Mouse (Mus musculus) myocyte (in vitro differentiated cells): ENCODE results near the gene Ooep. TPM values are rescaled to one million over a fixed set of nuclear protein-coding genes. Genes with fewer than 3 reads are reported as not detected.

Experiments used
- H3K27me3 ChIP-seq: one replicate; pipeline ENCODE4 v1.6.1; 2011; ENCODE audit not compliant: control insufficient read depth, insufficient read depth, insufficient read length
- H3K36me3 ChIP-seq: one replicate; pipeline ENCODE4 v1.6.1; 2011; ENCODE audit not compliant: control insufficient read depth, insufficient read depth
- H3K4me2 ChIP-seq: one replicate; pipeline ENCODE4 v1.6.1; 2011; ENCODE audit warnings: low read depth, control low read depth
- H3K4me3 ChIP-seq: one replicate; pipeline ENCODE4 v1.5.1; 2011; ENCODE audit warnings: mild to moderate bottlenecking, control low read depth, moderate library complexity
- H3K79me2 ChIP-seq: one replicate; pipeline ENCODE4 v1.6.1; 2011; ENCODE audit not compliant: control insufficient read depth, insufficient read depth
- H3ac ChIP-seq: one replicate; pipeline ENCODE4 v1.6.1; 2011; ENCODE audit not compliant: control insufficient read depth, insufficient read length
- CEBPB ChIP-seq: IDR thresholded peaks from 2 replicates; pipeline ENCODE4 v1.6.1; 2011; ENCODE audit warnings: mild to moderate bottlenecking, moderate library complexity; ENCODE audit not compliant: poor library complexity, insufficient read depth, severe bottlenecking
- E2F4 ChIP-seq: IDR thresholded peaks from one replicate; pipeline ENCODE4 v1.6.1; 2011; ENCODE audit warnings: mild to moderate bottlenecking, control low read depth, moderate library complexity; ENCODE audit not compliant: insufficient read depth
- MAX ChIP-seq: IDR thresholded peaks from one replicate; pipeline ENCODE4 v1.6.1; 2011; ENCODE audit warnings: low read depth, mild to moderate bottlenecking, control low read depth
- MYOD1 ChIP-seq, 3 experiments: IDR thresholded peaks; one replicate each; pipeline ENCODE4 v1.6.1; 2011; ENCODE audit warnings: control low read depth in 2 of 3, low read depth in 2 of 3, mild to moderate bottlenecking in 2 of 3, moderate library complexity in 1 of 3; ENCODE audit not compliant: insufficient read length in 2 of 3, control insufficient read depth in 1 of 3
- MYOG ChIP-seq, 3 experiments: IDR thresholded peaks; one replicate each; pipeline ENCODE4 v1.6.1; 2011; ENCODE audit warnings: control low read depth in 2 of 3, low read depth in 2 of 3, mild to moderate bottlenecking in 2 of 3; ENCODE audit not compliant: insufficient read length in 2 of 3, control insufficient read depth in 1 of 3, insufficient read depth in 1 of 3
- POLR2A ChIP-seq: IDR thresholded peaks from one replicate; pipeline ENCODE4 v1.6.1; 2011; ENCODE audit warnings: low read depth, mild to moderate bottlenecking, control low read depth, moderate library complexity; ENCODE audit not compliant: insufficient read length
- POLR2AphosphoS2 ChIP-seq: IDR thresholded peaks from one replicate; pipeline ENCODE4 v1.6.1; 2011; ENCODE audit warnings: low read depth, control low read depth; ENCODE audit not compliant: insufficient read length
- REST ChIP-seq: IDR thresholded peaks from one replicate; pipeline ENCODE4 v1.6.1; 2011; ENCODE audit warnings: mild to moderate bottlenecking, control low read depth, moderate library complexity; ENCODE audit not compliant: insufficient read depth, insufficient read length
- SRF ChIP-seq: IDR thresholded peaks from one replicate; pipeline ENCODE4 v1.6.1; 2011; ENCODE audit warnings: low read depth; ENCODE audit not compliant: control insufficient read depth, insufficient read length
- TCF12 ChIP-seq: IDR thresholded peaks from one replicate; pipeline ENCODE4 v1.6.1; 2011; ENCODE audit warnings: mild to moderate bottlenecking, control low read depth; ENCODE audit not compliant: poor library complexity, insufficient read depth, severe bottlenecking
- TCF3 ChIP-seq: IDR thresholded peaks from one replicate; pipeline ENCODE4 v1.6.1; 2011; ENCODE audit warnings: low read depth, control low read depth; ENCODE audit not compliant: insufficient read length
- USF1 ChIP-seq: IDR thresholded peaks from one replicate; pipeline ENCODE4 v1.6.1; 2011; ENCODE audit warnings: low read depth, mild to moderate bottlenecking, control low read depth, moderate library complexity
- polyA plus RNA-seq: library from polyadenylated mRNA; unstranded; fragments of >200 nt; fragmentation: generic; extraction: Trizol; gene quantifications from one replicate; pipeline ENCODE4 v1.2.1, GENCODE M21; 2012; ENCODE audit warnings: missing spikeins

The Ooep gene
- polyA plus RNA-seq, 1 experiment = 0.01 TPM

DNA sequence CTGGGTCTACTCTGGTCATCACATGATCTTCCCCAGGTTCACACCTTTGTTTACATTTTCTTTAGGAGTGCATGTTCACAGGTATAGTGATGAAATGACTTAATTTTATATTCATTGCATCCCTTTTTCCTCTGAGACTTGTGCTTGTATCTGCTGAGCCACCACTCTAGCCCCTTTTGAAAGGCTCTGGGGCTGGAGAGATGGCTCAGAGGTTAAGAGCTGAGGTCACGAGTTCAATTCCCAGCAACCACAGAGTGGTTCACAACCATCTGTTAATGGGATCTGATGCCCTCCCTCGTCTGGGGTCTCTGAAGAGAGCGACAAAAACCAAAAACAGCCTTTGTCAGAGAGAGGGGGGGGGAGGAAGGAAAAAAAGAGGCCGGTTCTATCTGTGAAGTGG is 3.0 kb downstream of the Ooep start:
- H3ac ChIP-seq = no peak overlapping the region
- H3K4me2 ChIP-seq = no peak overlapping the region
- TF ChIP-seq MAX = no peak
- no peak for TF ChIP-seq TCF12
- no peak for TF ChIP-seq SRF
- no peak for TF ChIP-seq MYOD1 (IDR thresholded peaks at IDR 0.05; ENCODE audit: control insufficient read depth in 1 of 3, insufficient read length in 2 of 3, low read depth in 2 of 3)
- TF ChIP-seq POLR2AphosphoS2 = no peak
- TF ChIP-seq USF1 = no peak
- TF ChIP-seq REST = no peak
- TF ChIP-seq CEBPB = no peak
- TF ChIP-seq E2F4 = no peak
- no peak for TF ChIP-seq TCF3
- no peak for TF ChIP-seq MYOG (IDR thresholded peaks at IDR 0.05; ENCODE audit: control insufficient read depth in 1 of 3, insufficient read depth in 1 of 3, insufficient read length in 2 of 3, low read depth in 2 of 3)
- no peak for TF ChIP-seq POLR2A
- H3K4me3 ChIP-seq = no peak overlapping the region
- H3K27me3 ChIP-seq = no peaks in the 10 kb centered on the region
- no peaks in the 10 kb centered on the region for H3K79me2 ChIP-seq
- no peaks in the 10 kb centered on the region for H3K36me3 ChIP-seq

DNA sequence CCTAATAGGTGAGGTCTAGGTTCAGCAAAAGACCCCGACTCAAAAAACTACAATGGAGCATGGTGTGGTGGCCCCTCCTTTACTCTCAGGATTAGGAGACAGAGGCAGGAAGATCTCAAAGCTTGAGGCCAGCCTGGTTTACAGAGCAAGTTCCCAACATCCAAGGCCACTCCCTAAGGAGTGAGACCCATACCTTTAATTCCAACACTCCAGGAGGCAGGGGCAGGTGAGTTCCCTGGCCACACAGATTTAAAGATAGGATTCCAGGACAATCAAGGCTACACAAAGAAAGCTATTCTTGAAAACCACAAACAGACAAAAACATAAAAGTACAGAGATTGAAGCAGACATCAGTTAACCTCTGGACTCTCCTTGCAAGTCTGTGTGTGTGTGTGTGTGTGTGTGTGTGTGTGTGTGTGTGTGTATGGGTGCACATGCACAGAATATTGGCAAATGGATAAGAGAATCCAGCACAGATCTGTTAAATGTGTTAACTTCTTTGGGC is 3.6 kb downstream of the Ooep start:
- TF ChIP-seq CEBPB (no peak), POLR2A (no peak)
- Histone ChIP-seq H3K79me2 (no peaks in the 10 kb centered on the region), H3K27me3 (no peaks in the 10 kb centered on the region), H3K4me3 (no peak overlapping the region), H3K4me2 (no peak overlapping the region), H3ac (no peak overlapping the region), H3K36me3 (no peaks in the 10 kb centered on the region)

DNA sequence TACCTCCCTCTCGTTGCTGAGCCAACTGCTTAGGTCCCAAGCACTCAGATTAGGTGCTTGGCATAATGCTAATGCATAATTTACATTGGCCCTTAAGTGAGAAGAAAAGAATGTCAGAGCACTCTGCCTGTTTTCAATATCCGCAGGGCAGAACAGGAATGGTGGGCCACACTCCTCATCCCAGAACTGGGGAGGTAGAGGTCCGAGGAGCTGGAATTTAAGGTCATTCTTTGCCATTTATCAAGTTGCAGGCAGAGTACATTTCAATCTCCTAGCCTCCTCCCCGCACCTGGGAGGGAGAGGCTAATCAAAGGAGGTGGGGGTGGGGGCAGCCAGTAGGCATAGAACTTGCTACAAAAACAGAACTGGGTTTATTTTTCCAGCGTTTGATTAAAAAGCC is 4.1 kb downstream of the Ooep start:
- Histone ChIP-seq H3K79me2 (no peaks in the 10 kb centered on the region), H3ac (no peak overlapping the region), H3K27me3 (no peaks in the 10 kb centered on the region), H3K4me2 (no peak overlapping the region), H3K36me3 (no peaks in the 10 kb centered on the region), H3K4me3 (no peak overlapping the region)
- TF ChIP-seq POLR2AphosphoS2 (no peak), MYOD1 (IDR thresholded peaks at IDR 0.05; ENCODE audit: control insufficient read depth in 1 of 3, insufficient read length in 2 of 3, low read depth in 2 of 3) (no peak)

DNA sequence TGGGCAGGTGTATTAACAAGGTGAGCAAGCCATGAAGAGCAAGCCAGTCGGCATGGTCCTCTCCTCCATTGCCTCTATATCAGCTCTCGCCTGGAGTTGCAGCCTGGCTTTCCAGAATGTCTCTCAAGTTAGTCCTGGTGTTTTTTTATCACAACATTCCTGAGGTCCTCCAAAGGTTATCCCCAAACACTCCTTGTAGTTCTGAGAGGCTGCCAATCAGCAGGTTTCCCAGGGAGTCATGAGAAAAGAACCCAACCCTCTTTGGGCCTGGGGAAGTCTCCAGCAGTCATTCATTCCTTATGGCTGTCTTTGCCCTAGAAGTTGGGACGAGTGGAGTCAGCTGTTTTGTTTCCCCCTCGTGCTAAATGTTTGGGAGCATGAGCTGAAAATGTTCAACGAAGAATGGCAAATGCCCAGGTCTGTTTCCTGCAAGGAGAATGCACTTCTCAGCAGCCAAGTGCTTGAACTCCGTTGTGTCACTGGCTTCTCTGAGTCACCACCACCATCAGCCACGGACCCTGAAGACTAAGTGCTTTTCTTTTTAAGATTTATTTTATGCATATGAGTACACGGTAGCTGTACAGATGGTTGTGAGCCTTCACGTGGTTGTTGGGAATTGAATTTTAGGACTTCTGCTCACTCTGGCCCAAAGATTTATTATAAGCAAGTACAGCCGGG is 5.6 kb downstream of the Ooep start:
- H3ac ChIP-seq = no peak overlapping the region
- H3K4me3 ChIP-seq = no peak overlapping the region
- no peaks in the 10 kb centered on the region for H3K36me3 ChIP-seq
- H3K4me2 ChIP-seq = no peak overlapping the region
- no peaks in the 10 kb centered on the region for H3K27me3 ChIP-seq
- TF ChIP-seq MYOG (IDR thresholded peaks at IDR 0.05; ENCODE audit: control insufficient read depth in 1 of 3, insufficient read depth in 1 of 3, insufficient read length in 2 of 3, low read depth in 2 of 3) = no peak
- no peak for TF ChIP-seq TCF3
- TF ChIP-seq REST = no peak
- TF ChIP-seq E2F4 = no peak
- TF ChIP-seq TCF12 = no peak
- TF ChIP-seq MYOD1 (IDR thresholded peaks at IDR 0.05; ENCODE audit: control insufficient read depth in 1 of 3, insufficient read length in 2 of 3, low read depth in 2 of 3) = no peak
- no peak for TF ChIP-seq SRF
- no peak for TF ChIP-seq POLR2AphosphoS2
- no peak for TF ChIP-seq MAX
- no peak for TF ChIP-seq CEBPB
- TF ChIP-seq USF1 = no peak
- no peak for TF ChIP-seq POLR2A
- H3K79me2 ChIP-seq = no peaks in the 10 kb centered on the region

DNA sequence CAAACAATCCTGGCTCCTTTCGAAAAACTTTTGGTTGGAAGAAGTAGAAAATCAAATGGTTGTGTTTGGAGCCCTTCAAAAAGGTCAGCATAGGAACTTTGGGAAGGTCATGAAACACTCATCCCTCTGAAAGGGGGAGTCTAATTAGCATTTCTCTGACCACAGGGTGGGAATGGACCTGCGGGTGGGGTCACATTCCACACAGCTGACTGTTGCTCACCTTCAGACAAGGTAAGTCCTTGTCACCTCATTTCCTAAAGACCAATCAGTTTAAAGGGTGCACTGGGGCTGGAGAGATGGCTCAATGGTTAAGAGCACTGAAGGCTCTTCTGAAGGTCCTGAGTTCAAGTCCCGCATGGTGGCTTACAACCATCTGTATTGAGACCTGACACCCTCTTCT is 7.1 kb downstream of the Ooep start:
- no peaks in the 10 kb centered on the region for H3K36me3 ChIP-seq
- TF ChIP-seq MYOG (IDR thresholded peaks at IDR 0.05; ENCODE audit: control insufficient read depth in 1 of 3, insufficient read depth in 1 of 3, insufficient read length in 2 of 3, low read depth in 2 of 3) (no peak), SRF (no peak), USF1 (no peak), POLR2A (no peak), MAX (no peak), E2F4 (no peak), POLR2AphosphoS2 (no peak), TCF12 (no peak), MYOD1 (IDR thresholded peaks at IDR 0.05; ENCODE audit: control insufficient read depth in 1 of 3, insufficient read length in 2 of 3, low read depth in 2 of 3) (no peak)
- no peaks in the 10 kb centered on the region for H3K27me3 ChIP-seq
- no peak overlapping the region for H3K4me3 ChIP-seq
- no peak overlapping the region for H3K4me2 ChIP-seq
- H3ac ChIP-seq = no peak overlapping the region
- no peaks in the 10 kb centered on the region for H3K79me2 ChIP-seq
